Mouse (Mus musculus): ENCODE data around the gene Pla2g2d. TPM values are rescaled to one million over a fixed set of nuclear protein-coding genes. Genes with fewer than 3 reads are reported as not detected.

Gene Pla2g2d
- polyA plus RNA-seq, 1 experiment from 2014 or later, result 0.16 TPM

DNA sequence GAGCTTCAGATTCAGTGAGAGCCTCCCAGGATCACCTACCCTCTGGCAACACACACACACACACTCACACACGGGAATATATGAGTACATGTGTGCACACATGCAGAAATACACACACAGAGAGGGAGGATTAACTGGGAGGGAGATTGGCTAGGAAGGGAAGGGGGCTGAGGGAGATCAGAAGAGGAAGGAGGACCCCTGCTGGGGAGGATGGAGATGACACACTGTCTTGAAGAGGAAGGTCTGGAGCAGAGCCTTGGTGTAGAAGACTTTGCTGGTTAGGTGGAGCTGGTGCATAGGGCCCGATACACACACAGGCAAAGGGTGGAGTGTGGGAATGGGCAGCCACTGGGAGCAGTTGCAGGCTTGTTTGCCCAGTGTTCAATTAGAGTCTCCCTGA lies 17.7 kb downstream of the Pla2g2d start:
- Histone ChIP-seq H3K36me3 (ENCODE audit: control insufficient read depth, insufficient read depth) (no peaks in the 10 kb centered on the region), H3K27me3 (replicated peaks; ENCODE audit: control insufficient read depth, insufficient read depth, low read length) (no peaks in the 10 kb centered on the region), H3K9me3 (ENCODE audit: control insufficient read depth, low read length) (no peaks in the 10 kb centered on the region), H3K4me1 (replicated peaks; ENCODE audit: control insufficient read depth, insufficient read depth, low read length) (no peaks in the 10 kb centered on the region), H3K4me2 (ENCODE audit: low read length) (no peak overlapping the region), H3K27ac (ENCODE audit: low read length) (no peak overlapping the region), H3K4me3 (replicated peaks; ENCODE audit: low read length) (no peak overlapping the region), H3K9ac (replicated peaks; ENCODE audit: low read depth, low read length) (no peak overlapping the region)
- ATAC-seq, result no peak
- WGBS, result 53% methylated on average over 2 of the region's 2 CpGs

GRCm38 (mm10) chr4:138794344-138794743 lies 18.8 kb downstream of the Pla2g2d start:
- Histone ChIP-seq H3K9ac (replicated peaks; ENCODE audit: low read depth, low read length) (no peak overlapping the region), H3K27ac (ENCODE audit: low read length) (no peak overlapping the region), H3K27me3 (replicated peaks; ENCODE audit: control insufficient read depth, insufficient read depth, low read length) (no peaks in the 10 kb centered on the region), H3K4me2 (ENCODE audit: low read length) (no peak overlapping the region), H3K4me3 (replicated peaks; ENCODE audit: low read length) (no peak overlapping the region), H3K9me3 (ENCODE audit: control insufficient read depth, low read length) (no peaks in the 10 kb centered on the region), H3K36me3 (ENCODE audit: control insufficient read depth, insufficient read depth) (no peaks in the 10 kb centered on the region), H3K4me1 (replicated peaks; ENCODE audit: control insufficient read depth, insufficient read depth, low read length) (no peaks in the 10 kb centered on the region)
- WGBS, result 89% methylated on average over 6 of the region's 6 CpGs
- no peak for ATAC-seq

DNA sequence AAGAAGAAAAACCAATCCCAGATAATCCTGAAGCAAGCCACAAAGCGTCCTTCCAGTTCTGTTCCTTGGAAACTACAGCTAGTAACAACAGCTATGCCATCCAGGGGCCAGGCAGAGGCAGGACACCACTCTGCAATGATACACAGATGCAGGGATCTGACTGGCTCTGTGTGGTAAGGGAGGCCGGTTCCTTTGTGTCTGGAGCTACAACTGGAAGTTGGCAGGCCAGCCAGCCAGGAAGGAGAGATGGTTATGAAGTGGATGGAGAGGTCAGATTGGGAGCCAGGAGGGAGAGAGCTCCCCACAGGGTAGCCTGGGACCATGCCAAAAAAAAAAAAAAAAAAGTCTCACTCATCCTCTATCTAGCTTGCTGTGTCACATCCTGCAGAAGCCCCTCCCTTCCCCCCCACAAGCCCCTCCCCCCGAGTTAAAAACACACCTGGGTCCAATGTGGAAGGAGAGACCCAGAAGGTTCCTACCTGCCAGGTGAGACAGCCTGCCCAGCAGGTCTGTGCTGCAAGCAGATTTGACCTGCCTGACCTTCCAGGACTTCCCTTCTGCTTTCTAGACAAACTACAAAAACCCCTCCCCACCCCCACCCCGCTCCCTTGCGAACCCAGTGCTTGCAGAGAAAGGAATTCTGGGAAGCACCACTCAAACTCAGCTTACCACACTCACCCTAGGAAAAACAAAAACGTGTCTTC lies 21.1 kb downstream of the Pla2g2d start:
- Histone ChIP-seq H3K4me3 (replicated peaks; ENCODE audit: low read length) (no peak overlapping the region), H3K9me3 (ENCODE audit: control insufficient read depth, low read length) (no peaks in the 10 kb centered on the region), H3K27me3 (replicated peaks; ENCODE audit: control insufficient read depth, insufficient read depth, low read length) (no peaks in the 10 kb centered on the region), H3K27ac (ENCODE audit: low read length) (no peak overlapping the region), H3K9ac (replicated peaks; ENCODE audit: low read depth, low read length) (no peak overlapping the region), H3K4me2 (ENCODE audit: low read length) (no peak overlapping the region), H3K4me1 (replicated peaks; ENCODE audit: control insufficient read depth, insufficient read depth, low read length) (peaks cover 2% of the 10 kb centered on the region; the same call in 1 of the 2 replicates), H3K36me3 (ENCODE audit: control insufficient read depth, insufficient read depth) (no peaks in the 10 kb centered on the region)
- ATAC-seq, result no peak
- WGBS, result 48% methylated on average over 6 of the region's 6 CpGs

GRCm38 (mm10) chr4:138797217-138797570 lies 21.7 kb downstream of the Pla2g2d start:
- Histone ChIP-seq H3K9me3 (ENCODE audit: control insufficient read depth, low read length) (no peaks in the 10 kb centered on the region), H3K4me2 (ENCODE audit: low read length) (no peak overlapping the region), H3K27me3 (replicated peaks; ENCODE audit: control insufficient read depth, insufficient read depth, low read length) (no peaks in the 10 kb centered on the region), H3K9ac (replicated peaks; ENCODE audit: low read depth, low read length) (no peak overlapping the region), H3K36me3 (ENCODE audit: control insufficient read depth, insufficient read depth) (no peaks in the 10 kb centered on the region), H3K27ac (ENCODE audit: low read length) (no peak overlapping the region), H3K4me1 (replicated peaks; ENCODE audit: control insufficient read depth, insufficient read depth, low read length) (peaks cover 2% of the 10 kb centered on the region; the same call in 1 of the 2 replicates), H3K4me3 (replicated peaks; ENCODE audit: low read length) (no peak overlapping the region)
- WGBS, result 83% methylated on average over 4 of the region's 4 CpGs
- ATAC-seq, result no peak

DNA sequence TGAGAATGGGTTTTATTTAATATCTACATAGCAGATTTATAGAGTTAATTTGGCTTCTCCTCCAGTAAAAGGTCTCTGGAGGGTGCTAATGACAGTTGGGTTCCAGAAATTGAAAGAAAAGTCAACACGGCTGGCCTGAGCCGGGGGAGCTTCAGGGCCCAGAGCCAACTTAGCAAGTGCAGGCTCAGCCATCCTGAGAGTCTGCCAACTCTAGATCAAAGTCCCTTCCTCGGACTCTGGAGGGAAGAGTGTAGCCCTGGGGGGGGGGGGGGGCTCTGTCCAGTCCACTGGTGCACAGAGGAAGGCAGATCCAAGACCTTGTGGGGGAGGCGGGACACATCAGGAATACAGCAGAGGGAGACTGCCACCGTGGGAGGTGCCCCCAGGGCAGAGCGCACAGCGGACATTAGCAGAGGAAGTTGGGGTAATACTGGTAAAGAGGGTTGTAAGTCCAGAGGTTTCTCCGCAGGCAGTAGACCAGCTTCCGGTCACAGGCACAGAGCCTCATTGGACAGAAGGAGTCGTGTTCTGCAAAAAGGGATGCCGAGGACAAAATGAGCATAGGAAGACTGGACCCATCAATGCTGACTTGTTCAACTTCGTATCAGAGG lies 24.7 kb downstream of the Pla2g2d start:
- Histone ChIP-seq H3K36me3 (ENCODE audit: control insufficient read depth, insufficient read depth) (no peaks in the 10 kb centered on the region), H3K4me2 (ENCODE audit: low read length) (no peak overlapping the region)

DNA sequence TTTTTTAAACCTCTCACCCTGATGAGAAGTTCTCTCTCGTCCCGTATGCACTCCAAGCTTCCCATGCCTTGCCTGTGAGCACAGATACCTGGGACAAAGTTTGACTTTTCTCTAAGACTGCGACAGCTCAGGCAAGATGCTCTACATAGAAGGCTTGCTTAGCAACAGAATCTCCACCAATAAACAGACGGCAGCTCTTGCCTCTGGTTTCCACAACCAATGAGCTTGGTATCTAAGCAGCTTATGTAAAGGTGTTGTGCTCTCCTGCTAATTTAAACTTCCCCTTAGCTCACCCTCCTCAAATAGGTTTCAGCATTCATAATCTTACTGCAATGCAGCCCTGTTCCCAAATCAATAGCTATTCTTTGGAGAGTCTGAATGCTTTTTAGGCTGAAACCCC lies 26.1 kb downstream of the Pla2g2d start:
- ATAC-seq, result no peak

More for the DNA sequence above, 24.7 kb downstream of the Pla2g2d start:
- Histone ChIP-seq H3K9ac (replicated peaks; ENCODE audit: low read depth, low read length) (no peak overlapping the region), H3K27ac (ENCODE audit: low read length) (no peak overlapping the region), H3K9me3 (ENCODE audit: control insufficient read depth, low read length) (no peaks in the 10 kb centered on the region), H3K4me1 (replicated peaks; ENCODE audit: control insufficient read depth, insufficient read depth, low read length) (peaks cover 5% of the 10 kb centered on the region; the same call in 1 of the 2 replicates), H3K4me3 (replicated peaks; ENCODE audit: low read length) (no peak overlapping the region), H3K27me3 (replicated peaks; ENCODE audit: control insufficient read depth, insufficient read depth, low read length) (no peaks in the 10 kb centered on the region)
- WGBS, result 71% methylated on average over 12 of the region's 12 CpGs
- no peak for ATAC-seq

DNA sequence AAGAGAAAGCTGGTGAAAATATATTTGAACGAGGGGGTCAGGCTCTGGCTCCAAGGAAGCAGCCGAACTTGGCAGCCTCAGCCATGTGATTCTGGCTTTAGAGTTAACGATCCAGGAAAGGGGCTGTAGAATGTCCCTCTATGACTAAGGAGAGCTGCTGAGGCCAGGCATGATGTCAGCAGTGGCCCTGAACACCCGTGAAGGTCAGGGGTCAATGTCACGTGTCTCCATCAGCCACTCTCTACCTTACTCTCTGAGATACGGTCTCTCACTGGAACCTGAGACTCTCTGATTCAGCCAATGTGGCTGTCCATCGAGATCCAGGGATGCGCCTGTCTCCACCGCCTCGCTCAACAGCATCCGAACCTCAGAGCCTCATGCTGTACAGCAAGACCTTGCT lies 27.4 kb downstream of the Pla2g2d start:
- no peaks in the 10 kb centered on the region for H3K9me3 ChIP-seq (ENCODE audit: control insufficient read depth, low read length)
- H3K27me3 ChIP-seq (replicated peaks; ENCODE audit: control insufficient read depth, insufficient read depth, low read length), result no peaks in the 10 kb centered on the region
- H3K4me2 ChIP-seq (ENCODE audit: low read length), result no peak overlapping the region
- no peaks in the 10 kb centered on the region for H3K36me3 ChIP-seq (ENCODE audit: control insufficient read depth, insufficient read depth)
- no peak overlapping the region for H3K27ac ChIP-seq (ENCODE audit: low read length)
- no peak overlapping the region for H3K9ac ChIP-seq (replicated peaks; ENCODE audit: low read depth, low read length)
- H3K4me1 ChIP-seq (replicated peaks; ENCODE audit: control insufficient read depth, insufficient read depth, low read length), result peaks cover 8% of the 10 kb centered on the region; the same call in 1 of the 2 replicates
- ATAC-seq, result no peak
- 81% methylated on average over 11 of the region's 11 CpGs for WGBS
- H3K4me3 ChIP-seq (replicated peaks; ENCODE audit: low read length), result no peak overlapping the region

More for the DNA sequence above, 26.1 kb downstream of the Pla2g2d start:
- H3K27ac ChIP-seq (ENCODE audit: low read length), result no peak overlapping the region
- WGBS, result 80% methylated on average over 4 of the region's 4 CpGs
- no peaks in the 10 kb centered on the region for H3K27me3 ChIP-seq (replicated peaks; ENCODE audit: control insufficient read depth, insufficient read depth, low read length)
- no peak overlapping the region for H3K4me3 ChIP-seq (replicated peaks; ENCODE audit: low read length)
- H3K9ac ChIP-seq (replicated peaks; ENCODE audit: low read depth, low read length), result no peak overlapping the region
- H3K9me3 ChIP-seq (ENCODE audit: control insufficient read depth, low read length), result no peaks in the 10 kb centered on the region
- no peaks in the 10 kb centered on the region for H3K36me3 ChIP-seq (ENCODE audit: control insufficient read depth, insufficient read depth)
- H3K4me2 ChIP-seq (ENCODE audit: low read length), result no peak overlapping the region
- peaks cover 8% of the 10 kb centered on the region; the same call in 1 of the 2 replicates for H3K4me1 ChIP-seq (replicated peaks; ENCODE audit: control insufficient read depth, insufficient read depth, low read length)

- H3K27ac ChIP-seq (ENCODE audit: low read length), result no peak overlapping the region
- no peaks in the 10 kb centered on the region for H3K36me3 ChIP-seq (ENCODE audit: control insufficient read depth, insufficient read depth)
- H3K4me1 ChIP-seq (replicated peaks; ENCODE audit: control insufficient read depth, insufficient read depth, low read length), result peaks cover 6% of the 10 kb centered on the region; the same call in 1 of the 2 replicates
- no peaks in the 10 kb centered on the region for H3K9me3 ChIP-seq (ENCODE audit: control insufficient read depth, low read length)
- ATAC-seq, result no peak
- H3K4me3 ChIP-seq (replicated peaks; ENCODE audit: low read length), result no peak overlapping the region
- no peaks in the 10 kb centered on the region for H3K27me3 ChIP-seq (replicated peaks; ENCODE audit: control insufficient read depth, insufficient read depth, low read length)
- H3K4me2 ChIP-seq (ENCODE audit: low read length), result no peak overlapping the region
- no peak overlapping the region for H3K9ac ChIP-seq (replicated peaks; ENCODE audit: low read depth, low read length)
- WGBS, result 11% methylated on average over 8 of the region's 8 CpGs
Observed at GRCm38 (mm10) chr4:138805248-138805647, 29.7 kb downstream of the Pla2g2d start.

GRCm38 (mm10) chr4:138806160-138806559 lies 30.6 kb downstream of the Pla2g2d start:
- H3K4me3 ChIP-seq (replicated peaks; ENCODE audit: low read length), result no peak overlapping the region
- no peak overlapping the region for H3K27ac ChIP-seq (ENCODE audit: low read length)
- no peak overlapping the region for H3K4me2 ChIP-seq (ENCODE audit: low read length)
- H3K9me3 ChIP-seq (ENCODE audit: control insufficient read depth, low read length), result no peaks in the 10 kb centered on the region
- no peak for ATAC-seq
- WGBS, result 85% methylated on average over 8 of the region's 8 CpGs
- no peaks in the 10 kb centered on the region for H3K27me3 ChIP-seq (replicated peaks; ENCODE audit: control insufficient read depth, insufficient read depth, low read length)
- H3K9ac ChIP-seq (replicated peaks; ENCODE audit: low read depth, low read length), result no peak overlapping the region
- H3K4me1 ChIP-seq (replicated peaks; ENCODE audit: control insufficient read depth, insufficient read depth, low read length), result peaks cover 6% of the 10 kb centered on the region; the same call in 1 of the 2 replicates
- H3K36me3 ChIP-seq (ENCODE audit: control insufficient read depth, insufficient read depth), result no peaks in the 10 kb centered on the region

All from forebrain, embryonic 16.5 days (tissue).